Mouse (Mus musculus) c-Kit-positive CD71-positive TER-119-positive erythroid progenitor cells, embryonic 14.5 days (primary cell): Measurements from ENCODE around the gene Smim26.
"Not testable (repeated sequence)": the region's sequence is repeated elsewhere in the genome, so short reads cannot be mapped to it uniquely, and the experiment has no call there.

ENCODE experiments used
- DNase-seq: peaks from one replicate; pipeline ENCODE4 v3.0.0-alpha.2; 2013; ENCODE audit warnings: low spot score

The Smim26 gene

GRCm38 (mm10) chr2:144593951-144594651, at the start of gene Smim26:
TSS of gene Smim26 (plus strand) at chr2:144594054.
- DNase-seq, result peak; percentile 75

- DNase-seq, result no peak
These were observed 49.2 kb upstream of the Smim26 start for GRCm38 (mm10) chr2:144544630-144545029.

GRCm38 (mm10) chr2:144545061-144545460, 48.8 kb upstream of the Smim26 start:
- no peak for DNase-seq

GRCm38 (mm10) chr2:144545481-144545880, 48.4 kb upstream of the Smim26 start:
- DNase-seq, result no peak

- no peak for DNase-seq
These were observed 46.3 kb upstream of the Smim26 start for GRCm38 (mm10) chr2:144547559-144547958.

GRCm38 (mm10) chr2:144550529-144550928, 43.3 kb upstream of the Smim26 start, which contains the start of gene Rbbp9:
TSS of gene Rbbp9 (minus strand) at chr2:144550869.
- peak; percentile 40 for DNase-seq

GRCm38 (mm10) chr2:144553905-144554304, 39.9 kb upstream of the Smim26 start:
- DNase-seq, result no peak

GRCm38 (mm10) chr2:144555286-144555819, 38.5 kb upstream of the Smim26 start:
- peak; percentile 57 for DNase-seq

- peak; percentile 96 for DNase-seq
These were observed 37.9 kb upstream of the Smim26 start, which contains the start of gene Sec23b for GRCm38 (mm10) chr2:144555820-144556552. TSS of gene Sec23b (plus strand) at chr2:144556229.

- no peak for DNase-seq
These were observed 5.1 kb upstream of the Smim26 start for GRCm38 (mm10) chr2:144588723-144589122.

- not testable (repeated sequence) for DNase-seq
These were observed 818 bp upstream of the Smim26 start for GRCm38 (mm10) chr2:144593036-144593435.

GRCm38 (mm10) chr2:144598006-144598405, 4.2 kb downstream of the Smim26 start:
- DNase-seq, result no peak

- DNase-seq, result peak; percentile 87
These were observed 6.2 kb downstream of the Smim26 start, which contains the start of gene Dtd1 for GRCm38 (mm10) chr2:144599831-144600687. TSS of gene Dtd1 (plus strand) at chr2:144599897.

GRCm38 (mm10) chr2:144601576-144601975, 7.7 kb downstream of the Smim26 start:
- DNase-seq, result no peak

GRCm38 (mm10) chr2:144613956-144614355, 20.1 kb downstream of the Smim26 start:
- no peak for DNase-seq

- no peak for DNase-seq
These were observed 23.4 kb downstream of the Smim26 start for GRCm38 (mm10) chr2:144617074-144617874.

- no peak for DNase-seq
These were observed 27.6 kb downstream of the Smim26 start for GRCm38 (mm10) chr2:144621491-144621890.

- DNase-seq, result no peak
These were observed 39.7 kb downstream of the Smim26 start for GRCm38 (mm10) chr2:144633551-144633950.

- DNase-seq, result no peak
These were observed 40.4 kb downstream of the Smim26 start for GRCm38 (mm10) chr2:144634231-144634630.

- DNase-seq, result no peak
These were observed 40.9 kb downstream of the Smim26 start for GRCm38 (mm10) chr2:144634729-144635128.
